Mouse (Mus musculus) adrenal gland, postnatal 25 days (tissue): ENCODE measurements around the gene Tmem9. TPM values are rescaled to one million over a fixed set of nuclear protein-coding genes. Genes with fewer than 3 reads are reported as not detected.

Experiments
- DNase-seq: peaks from one replicate; pipeline ENCODE4 v3.0.0; 2021; ENCODE audit warnings: mixed read lengths
- long read RNA-seq: library from polyadenylated mRNA; stranded (forward); transcript quantifications from one replicate; pipeline ENCODE4 v2.0.0, GENCODE M21; 2021
- total RNA-seq: library from RNA; stranded (reverse); gene quantifications from 2 replicates; pipeline ENCODE4 v1.2.3, GENCODE M21; 2021

Tmem9 gene
- total RNA-seq: 33.5 and 41.0 TPM in 2 replicates
- long read RNA-seq, transcript Tmem9-201 (6 exons, 1,806 nt): major isoform, 44 of 55 reads
- long read RNA-seq, partial matches to known transcripts: 4 of 55 reads
- long read RNA-seq, other reads (novel, unspliced or antisense): 4 of 55 reads

GRCm38 (mm10) chr1:136007211-136008158 lies at the start of gene Tmem9:
Tmem9 (plus strand) TSS chr1:136008150.
- peak; percentile 80 for DNase-seq

- DNase-seq: no peak
Observed at GRCm38 (mm10) chr1:135958483-135958882, 49.5 kb upstream of the Tmem9 start.

- no peak for DNase-seq
Observed at GRCm38 (mm10) chr1:135963177-135963576, 44.8 kb upstream of the Tmem9 start.

GRCm38 (mm10) chr1:135964561-135964960 lies 43.4 kb upstream of the Tmem9 start:
- no peak for DNase-seq

- no peak for DNase-seq
Observed at GRCm38 (mm10) chr1:135967739-135968138, 40.2 kb upstream of the Tmem9 start.

- no peak for DNase-seq
Observed at GRCm38 (mm10) chr1:135970486-135970885, 37.5 kb upstream of the Tmem9 start.

GRCm38 (mm10) chr1:135972576-135972975 lies 35.4 kb upstream of the Tmem9 start:
- DNase-seq: no peak

GRCm38 (mm10) chr1:135984105-135984504 lies 23.8 kb upstream of the Tmem9 start:
- DNase-seq: no peak

GRCm38 (mm10) chr1:135989876-135990275 lies 18.1 kb upstream of the Tmem9 start:
- no peak for DNase-seq

- no peak for DNase-seq
Observed at GRCm38 (mm10) chr1:135993470-135993869, 14.5 kb upstream of the Tmem9 start.

- DNase-seq: no peak
Observed at GRCm38 (mm10) chr1:135997537-135997936, 10.4 kb upstream of the Tmem9 start.

GRCm38 (mm10) chr1:135999720-136000287 lies 8.1 kb upstream of the Tmem9 start:
- no peak for DNase-seq

- no peak for DNase-seq
Observed at GRCm38 (mm10) chr1:136001438-136001837, 6.5 kb upstream of the Tmem9 start.

- DNase-seq: no peak
Observed at GRCm38 (mm10) chr1:136006292-136006748, 1.6 kb upstream of the Tmem9 start, which contains the start of gene Igfn1. Igfn1 (minus strand) TSS chr1:136006342.

GRCm38 (mm10) chr1:136008159-136008533 lies 196 bp downstream of the Tmem9 start:
- DNase-seq: no peak

GRCm38 (mm10) chr1:136010247-136010646 lies 2.3 kb downstream of the Tmem9 start:
- DNase-seq: no peak

GRCm38 (mm10) chr1:136013513-136013912 lies 5.6 kb downstream of the Tmem9 start:
- no peak for DNase-seq

GRCm38 (mm10) chr1:136014796-136015502 lies 7.0 kb downstream of the Tmem9 start:
- no peak for DNase-seq

- DNase-seq: no peak
Observed at GRCm38 (mm10) chr1:136017307-136017706, 9.4 kb downstream of the Tmem9 start.

GRCm38 (mm10) chr1:136017907-136018313 lies 10.0 kb downstream of the Tmem9 start:
- DNase-seq: peak; percentile 86

- peak; percentile 16 for DNase-seq
Observed at GRCm38 (mm10) chr1:136018390-136019189, 10.6 kb downstream of the Tmem9 start.

- no peak for DNase-seq
Observed at GRCm38 (mm10) chr1:136030201-136030600, 22.3 kb downstream of the Tmem9 start.
